Mouse (Mus musculus) gastrocnemius, adult 2 months (tissue): ENCODE measurements at regions not wholly inside any gene's neighbourhood (a gene's known extent, or its start where the extent isn't known, plus 50 kb on each side); places are given as distances from the start of the nearest gene placed in this dataset.

ENCODE experiments used
- DNase-seq: peaks from one replicate; pipeline ENCODE4 v3.0.0; 2022
- H3K27ac ChIP-seq: fragments of 200-600 bp; 2 replicates; pipeline ENCODE4 v1.8.1; 2022; ENCODE audit warnings: mild to moderate bottlenecking
- H3K4me3 ChIP-seq: fragments of 200-600 bp; 2 replicates; pipeline ENCODE4 v1.8.1; 2022; ENCODE audit warnings: mild to moderate bottlenecking, moderate library complexity
- CTCF ChIP-seq: fragments of 200-600 bp; IDR thresholded peaks from 2 replicates; pipeline ENCODE4 v1.8.1; 2022; ENCODE audit warnings: antibody characterized with exemption, mild to moderate bottlenecking, moderate library complexity
- intact Hi-C: fragments of 180-260 bp; cut with DNase I; formaldehyde crosslinking; loops from one replicate; pipeline ENCODE4 v1.15.1; 2025

DNA sequence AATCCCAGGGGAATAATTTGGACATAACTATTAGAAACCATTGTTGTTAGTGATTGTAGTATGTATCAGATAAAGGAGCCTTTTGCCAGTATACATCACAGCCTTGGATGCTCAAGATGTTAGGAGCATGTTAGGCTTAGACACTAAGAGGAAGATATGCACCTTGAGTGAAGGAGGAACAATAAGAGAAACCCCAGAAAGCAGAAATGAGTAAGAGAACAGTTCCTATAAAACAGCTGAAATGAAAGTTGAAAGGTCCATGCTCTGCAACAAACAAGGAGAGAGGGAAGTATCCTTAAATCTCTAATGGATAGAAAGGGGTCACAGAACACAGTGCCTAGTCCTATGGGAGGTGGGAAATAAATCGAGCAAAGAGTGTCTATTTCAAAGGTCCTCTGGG, 91.4 kb upstream of the Mrps30 start:
- intact Hi-C loops = no loop called here
- DNase-seq = no peak
- Histone ChIP-seq H3K4me3 (no peak overlapping the region), H3K27ac (no peak overlapping the region)
- no peak for TF ChIP-seq CTCF

DNA sequence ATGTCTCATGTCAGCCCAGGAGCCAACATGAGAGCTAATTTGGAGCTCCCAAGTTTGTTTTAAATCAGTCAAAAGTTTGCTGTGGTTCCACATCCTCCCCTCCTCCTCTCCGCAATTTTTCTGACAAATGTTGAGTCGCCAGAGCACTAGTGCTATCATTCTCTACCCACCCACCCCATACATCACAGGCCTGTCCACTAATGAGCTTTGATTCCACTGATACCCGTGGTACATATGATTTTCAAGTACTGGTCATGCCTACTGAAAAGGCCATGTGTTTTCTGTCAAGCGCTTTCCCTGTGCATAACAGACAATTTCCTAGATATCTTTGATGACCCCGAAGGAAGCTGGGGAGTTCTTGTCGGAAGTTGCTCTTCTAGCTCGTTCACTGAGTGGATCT, 85.5 kb upstream of the Mrps30 start:
- no peak overlapping the region for H3K4me3 ChIP-seq
- intact Hi-C loops = no loop called here

DNA sequence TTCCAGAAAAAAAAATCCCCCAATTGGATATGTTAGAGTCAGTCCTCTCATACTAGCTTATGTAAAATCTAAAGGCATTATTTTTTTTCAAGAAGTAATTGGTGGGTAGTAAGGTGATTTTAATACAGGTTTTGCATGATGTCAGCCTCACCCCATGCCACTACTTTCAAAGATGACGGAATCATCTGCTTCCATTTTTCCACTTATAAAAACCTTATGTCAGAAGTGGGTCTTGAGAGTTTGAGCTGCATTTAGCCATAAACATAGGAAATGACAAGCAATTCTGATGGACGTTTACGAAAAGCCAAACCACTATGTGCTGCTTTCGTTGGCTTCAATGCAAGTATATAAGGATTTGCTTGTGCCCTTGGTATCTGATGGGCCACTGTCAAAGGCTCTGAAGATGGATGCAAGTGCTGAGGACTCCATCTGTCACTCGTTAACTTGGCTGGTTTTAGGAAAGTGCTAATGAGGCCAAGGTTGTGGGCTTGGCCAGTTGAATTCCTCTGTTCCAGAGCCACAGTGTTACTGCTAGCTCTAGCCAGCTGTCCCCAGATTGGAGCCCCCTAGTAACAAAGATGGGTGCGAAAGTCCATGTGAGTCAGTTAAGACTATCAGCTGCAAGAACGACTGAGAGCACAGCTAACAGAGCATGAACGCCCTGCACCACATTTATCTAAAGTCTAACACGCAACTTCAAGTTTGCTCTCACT, 72.8 kb upstream of the Mrps30 start:
- intact Hi-C loops = no loop called here
- H3K27ac ChIP-seq = no peak overlapping the region
- no peak for TF ChIP-seq CTCF

More for the DNA sequence above, 85.5 kb upstream of the Mrps30 start:
- DNase-seq = no peak
- no peak for TF ChIP-seq CTCF
- no peak overlapping the region for H3K27ac ChIP-seq

DNA sequence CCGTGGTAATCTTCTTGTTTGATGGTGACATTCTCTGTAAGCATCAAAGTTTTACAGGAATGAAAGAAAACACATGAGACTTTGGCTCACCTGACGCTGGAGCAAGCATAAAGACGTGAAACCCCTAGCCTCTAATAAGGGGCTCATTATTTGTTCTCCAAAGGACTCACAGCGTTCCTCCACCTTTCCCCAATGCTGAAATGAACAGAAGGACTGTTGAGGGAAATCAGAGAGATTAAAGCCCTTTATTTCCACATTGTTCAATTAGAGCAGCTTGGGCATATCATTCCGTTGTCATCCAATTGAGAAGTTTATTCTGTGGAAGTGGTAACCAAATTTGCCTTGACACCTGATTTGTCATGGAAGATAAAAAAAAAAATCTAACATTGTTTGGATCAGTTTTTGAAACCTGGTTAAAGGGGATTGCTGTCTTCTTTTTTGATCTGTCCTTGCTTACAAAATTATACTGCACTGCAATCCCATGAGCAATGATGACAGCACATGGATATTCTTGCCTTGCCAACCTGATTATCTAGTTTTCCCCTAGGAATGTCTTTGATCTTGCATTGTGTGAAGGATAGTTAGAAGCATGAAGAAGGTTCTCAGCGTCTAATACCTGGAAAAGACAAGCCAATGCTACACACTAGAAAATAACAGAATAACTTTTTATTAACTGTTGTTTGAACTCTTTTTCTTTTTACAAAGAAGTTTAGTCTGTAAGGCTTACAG, 62.1 kb upstream of the Mrps30 start:
- no peak overlapping the region for H3K4me3 ChIP-seq
- TF ChIP-seq CTCF = no peak
- intact Hi-C loops = no loop called here
- no peak for DNase-seq
- H3K27ac ChIP-seq = no peak overlapping the region

More for the DNA sequence above, 72.8 kb upstream of the Mrps30 start:
- H3K4me3 ChIP-seq = no peak overlapping the region
- DNase-seq = no peak

DNA sequence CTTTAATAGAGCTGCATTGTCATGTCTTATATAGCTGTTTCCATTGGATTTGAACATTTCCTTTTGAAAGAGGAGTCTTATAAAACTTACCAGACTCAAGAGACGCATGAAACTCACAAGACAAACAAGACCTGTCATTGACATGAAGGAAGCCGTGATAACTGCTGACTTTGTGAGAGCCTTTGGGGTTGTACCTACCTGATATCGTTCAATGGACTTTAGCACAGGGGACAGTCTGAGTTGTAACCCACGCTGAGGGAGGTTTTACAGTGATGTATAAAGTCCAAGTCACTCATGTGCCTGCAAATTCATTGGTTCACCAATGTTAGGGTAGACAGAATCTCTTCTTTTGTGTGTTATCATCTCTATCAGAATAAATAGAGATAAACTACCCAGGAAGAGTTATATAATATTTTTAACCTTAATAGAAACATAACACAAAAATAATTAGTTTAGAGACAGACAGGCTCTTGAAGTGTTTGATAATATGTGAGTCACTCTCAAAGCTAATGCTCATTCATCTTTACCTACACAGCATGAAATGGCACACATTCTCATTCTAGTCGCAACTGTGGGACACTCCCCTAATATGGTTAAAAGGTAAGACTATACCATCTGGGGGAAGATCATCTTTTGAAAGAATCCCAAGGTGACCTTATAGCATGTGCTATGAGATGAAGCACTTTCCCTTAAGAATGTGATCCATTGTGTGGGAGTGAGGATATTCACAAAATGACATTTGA, 54.4 kb upstream of the Mrps30 start:
- no peak for DNase-seq
- Histone ChIP-seq H3K27ac (no peak overlapping the region), H3K4me3 (no peak overlapping the region)
- TF ChIP-seq CTCF = no peak
- intact Hi-C loops = no loop called here
